Mouse (Mus musculus): ENCODE data around the gene Ablim1.

DNA sequence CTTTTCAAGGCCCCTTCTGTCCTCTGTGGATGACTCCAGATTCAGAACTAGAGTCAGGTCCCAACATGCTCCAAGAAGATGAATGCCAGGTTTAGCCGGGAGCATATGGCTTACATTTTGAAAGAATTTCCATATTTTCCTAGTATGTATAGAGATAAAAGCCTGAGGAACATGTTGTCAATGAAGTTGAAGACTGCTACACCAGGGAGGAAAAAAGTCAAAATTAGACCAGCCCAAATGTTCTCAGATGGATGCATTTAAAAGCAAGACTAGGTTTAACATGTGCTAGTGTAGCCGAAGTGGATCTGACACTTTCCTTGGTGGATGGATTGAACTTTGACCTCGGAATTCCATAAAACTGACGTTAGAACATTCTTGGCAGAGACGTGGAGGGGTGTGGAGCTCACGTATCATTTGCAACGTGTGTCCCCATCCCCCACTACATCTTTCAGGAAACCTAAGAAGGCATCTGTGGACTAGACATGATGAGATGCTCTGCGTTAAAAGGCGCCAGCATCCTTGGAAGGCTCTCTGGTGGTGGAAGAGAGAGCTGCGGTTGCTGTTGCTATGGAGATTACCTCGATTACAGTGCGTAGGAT lies 37.7 kb upstream of the Ablim1 start:
- no peak for TF ChIP-seq CTCF (IDR thresholded peaks at IDR 0.05; ENCODE audit: insufficient read depth, low read depth, low read length)
- TF ChIP-seq POLR2A (IDR thresholded peaks at IDR 0.05; ENCODE audit: insufficient read depth, low read depth, low read length) = no peak
